Mouse (Mus musculus) olfactory bulb, adult 2 months (tissue): ENCODE results near the gene Uox.

Source experiments
- CTCF ChIP-seq: fragments of 200-500 bp; IDR thresholded peaks from 2 replicates; pipeline ENCODE4 v1.5.1; 2012; ENCODE audit warnings: low read depth, mild to moderate bottlenecking, low read length, moderate library complexity; ENCODE audit not compliant: insufficient read depth
- POLR2A ChIP-seq: fragments of 200-500 bp; IDR thresholded peaks from 2 replicates; pipeline ENCODE4 v1.6.1; 2012; ENCODE audit warnings: mild to moderate bottlenecking, low read depth, low read length, moderate library complexity; ENCODE audit not compliant: insufficient read depth

DNA sequence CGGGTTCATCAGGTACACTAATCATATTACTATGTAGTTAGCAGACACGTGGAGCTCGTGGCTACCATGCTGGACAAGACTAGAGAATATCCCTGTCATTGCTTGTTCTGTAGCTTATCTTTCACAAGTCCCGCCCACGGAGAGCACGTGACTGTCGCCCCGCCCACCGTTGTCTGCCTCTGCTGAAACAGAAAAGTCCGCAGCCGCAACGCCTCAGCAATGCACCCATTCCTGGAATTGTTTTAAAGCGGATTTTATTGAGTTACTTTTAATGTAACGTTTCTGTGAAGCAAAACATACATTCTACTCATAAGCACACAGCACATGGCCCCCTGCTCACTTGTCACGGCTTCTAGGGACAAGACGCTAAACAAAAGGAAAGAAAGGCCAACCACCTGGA, 109.4 kb downstream of the Uox start:
- no peak for TF ChIP-seq CTCF
- no peak for TF ChIP-seq POLR2A
